Mouse (Mus musculus): ENCODE data around the gene Fam129c.

Gene Fam129c

DNA sequence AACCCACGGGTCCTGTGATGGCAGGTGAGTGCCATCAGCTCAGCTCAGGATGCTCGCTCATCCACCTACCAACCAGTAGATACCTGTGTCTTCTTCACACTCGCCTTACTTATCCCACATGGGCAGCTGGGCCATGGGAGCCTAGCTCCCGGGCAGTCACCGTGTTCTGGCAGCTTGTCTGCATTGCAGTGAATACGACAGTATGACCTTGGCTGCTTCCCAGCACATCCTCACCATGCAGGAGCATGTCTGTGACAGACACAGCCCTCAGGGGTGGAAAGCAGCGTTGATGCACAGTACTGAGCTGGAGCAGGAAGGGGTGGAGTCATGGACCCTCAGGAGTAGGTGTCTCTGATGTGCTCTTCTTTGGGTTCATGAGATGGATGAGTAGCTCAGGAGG is 23.0 kb upstream of the Fam129c start:
- DNase-seq (ENCODE audit: low read depth) = no peak

DNA sequence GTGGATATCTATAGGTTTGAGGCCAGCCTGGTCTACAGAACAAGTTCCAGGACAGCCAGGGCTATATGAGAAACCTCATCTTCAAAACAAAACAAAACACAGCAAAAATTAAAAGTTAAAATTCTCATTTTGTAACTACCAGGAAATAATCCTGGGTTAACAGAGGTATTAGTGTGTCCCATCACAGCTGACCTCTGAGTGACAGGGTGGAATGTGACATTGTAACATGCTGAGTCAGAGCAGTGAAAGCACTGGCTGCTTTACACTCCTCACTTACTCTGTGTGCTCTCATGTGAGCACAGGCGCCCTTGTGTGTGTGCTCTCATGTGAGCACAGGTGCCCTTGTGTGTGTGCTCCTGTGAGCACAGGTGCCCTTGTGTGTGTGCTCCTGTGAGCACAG is 22.4 kb upstream of the Fam129c start:
- DNase-seq (ENCODE audit: low read depth) = no peak

DNA sequence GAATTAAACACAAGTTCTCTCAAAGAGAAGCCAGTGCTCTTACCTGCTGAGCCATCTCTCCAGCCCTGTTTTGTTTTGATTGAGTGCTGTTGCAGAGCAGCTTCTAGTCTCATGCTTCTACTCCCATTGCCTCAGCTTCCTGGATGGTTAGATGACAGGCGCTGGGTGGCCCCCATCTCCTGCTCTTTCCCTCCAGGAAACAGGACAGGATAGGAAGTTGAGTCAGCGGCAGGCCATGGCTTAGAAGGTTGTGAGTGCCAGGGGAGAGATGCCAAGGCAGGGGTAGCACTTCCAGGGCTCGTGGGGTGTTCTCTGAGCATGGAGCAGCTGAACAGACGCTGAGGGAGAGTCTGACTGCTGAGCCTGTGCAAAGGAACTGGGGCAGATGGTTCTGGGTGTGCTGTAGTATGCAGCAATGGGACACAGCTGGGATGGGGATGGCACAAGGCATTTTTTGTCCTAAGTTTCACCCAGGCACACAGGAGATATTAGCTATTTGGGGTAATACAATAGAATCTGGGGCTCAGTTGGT is 19.5 kb upstream of the Fam129c start:
- DNase-seq (ENCODE audit: low read depth) = no peak

DNA sequence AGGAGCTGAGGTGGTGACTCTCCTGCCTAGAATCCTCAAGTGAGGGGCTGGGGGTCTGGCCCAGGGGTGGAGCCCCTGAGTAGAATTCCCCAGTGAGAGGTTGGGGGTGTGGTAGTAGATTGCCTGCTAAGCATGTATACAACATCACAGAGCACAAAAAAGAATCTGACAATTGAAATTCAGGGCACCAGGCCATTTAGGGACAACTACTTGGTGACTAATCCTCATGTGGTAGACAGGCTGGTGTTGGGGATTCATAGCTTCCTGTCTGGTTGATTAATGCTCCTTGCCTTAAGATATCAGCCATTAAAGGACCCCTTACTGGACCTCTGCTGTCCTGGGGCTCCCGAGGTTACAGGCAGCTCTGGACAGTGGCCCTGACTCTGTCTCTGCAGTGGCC is 18.4 kb upstream of the Fam129c start:
- DNase-seq (ENCODE audit: low read depth) = no peak

- DNase-seq (ENCODE audit: low read depth) = no peak
These were observed 18.0 kb upstream of the Fam129c start for GRCm38 (mm10) chr8:71579476-71579875.

- DNase-seq (ENCODE audit: low read depth) = peak; percentile 49
These were observed 17.2 kb upstream of the Fam129c start for GRCm38 (mm10) chr8:71580201-71580600.

GRCm38 (mm10) chr8:71586891-71587290 is 10.6 kb upstream of the Fam129c start:
- DNase-seq (ENCODE audit: low read depth) = no peak

DNA sequence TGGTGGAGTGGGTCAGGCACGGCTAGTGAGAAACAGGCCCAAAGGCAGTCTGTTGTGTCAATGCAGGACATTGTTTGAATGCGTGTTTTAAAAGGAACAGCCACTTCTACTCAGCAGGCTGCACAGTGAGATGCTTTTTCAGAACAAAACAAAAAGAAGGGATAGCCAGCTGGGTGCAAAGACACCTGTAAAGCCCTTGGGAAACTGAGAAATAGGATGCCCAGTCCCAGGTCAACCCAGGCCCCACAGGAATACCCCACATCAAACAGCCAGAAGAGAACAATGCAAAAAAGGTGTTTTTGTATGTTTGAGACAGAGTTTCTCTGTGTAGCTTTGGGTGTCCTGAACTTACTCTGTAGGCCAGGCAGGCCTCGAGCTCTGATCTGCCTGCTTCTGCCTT is 8.7 kb upstream of the Fam129c start:
- no peak for DNase-seq (ENCODE audit: low read depth)

GRCm38 (mm10) chr8:71591017-71591416 is 6.4 kb upstream of the Fam129c start:
- DNase-seq (ENCODE audit: low read depth) = no peak

- DNase-seq (ENCODE audit: low read depth) = peak; percentile 73
These were observed 5.7 kb upstream of the Fam129c start, which contains the start of gene Pgls for GRCm38 (mm10) chr8:71591471-71592373. Gene Pgls, plus strand, starts transcription at chr8:71592176.

GRCm38 (mm10) chr8:71592374-71593170 is 4.9 kb upstream of the Fam129c start:
- no peak for DNase-seq (ENCODE audit: low read depth)

DNA sequence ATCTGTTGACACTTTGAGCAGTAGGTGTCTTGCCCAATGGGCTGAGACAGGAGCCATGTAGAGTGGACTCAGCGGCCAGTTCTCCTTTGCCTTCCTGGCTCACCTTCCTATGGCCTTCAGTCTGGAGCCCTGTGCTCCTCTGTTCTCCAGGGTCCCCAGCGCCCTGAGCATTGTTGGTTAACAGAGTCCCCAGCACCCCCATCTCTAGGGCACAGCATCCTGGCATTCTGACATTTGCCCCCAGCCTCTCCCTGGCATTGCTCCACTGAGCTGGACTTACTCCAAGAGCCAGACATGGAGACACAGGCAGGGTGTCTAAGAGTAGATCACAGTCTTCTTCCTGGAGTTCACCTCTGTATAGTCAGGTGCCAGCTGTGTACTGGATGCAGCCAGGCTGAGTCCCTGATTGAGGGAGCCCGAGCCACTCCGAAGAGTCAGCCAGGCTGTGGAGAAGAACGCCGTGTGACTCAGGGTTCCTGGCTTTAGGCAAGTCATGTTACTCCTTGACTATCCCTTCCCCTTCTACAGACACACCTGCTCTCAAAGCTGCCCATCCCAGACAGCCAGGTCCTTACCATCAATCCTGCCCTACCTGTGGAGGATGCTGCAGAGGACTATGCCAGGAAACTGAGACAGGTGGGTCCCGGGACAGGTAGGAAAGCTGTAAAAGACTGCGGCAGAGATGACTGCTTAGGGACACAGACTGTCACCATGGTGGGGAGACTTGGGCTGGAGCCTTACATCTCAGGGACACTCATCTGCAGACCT is 3.7 kb upstream of the Fam129c start:
- DNase-seq (ENCODE audit: low read depth) = no peak

GRCm38 (mm10) chr8:71594324-71594722 is 3.1 kb upstream of the Fam129c start:
- DNase-seq (ENCODE audit: low read depth) = no peak

GRCm38 (mm10) chr8:71595862-71596261 is 1.6 kb upstream of the Fam129c start:
- DNase-seq (ENCODE audit: low read depth) = no peak

DNA sequence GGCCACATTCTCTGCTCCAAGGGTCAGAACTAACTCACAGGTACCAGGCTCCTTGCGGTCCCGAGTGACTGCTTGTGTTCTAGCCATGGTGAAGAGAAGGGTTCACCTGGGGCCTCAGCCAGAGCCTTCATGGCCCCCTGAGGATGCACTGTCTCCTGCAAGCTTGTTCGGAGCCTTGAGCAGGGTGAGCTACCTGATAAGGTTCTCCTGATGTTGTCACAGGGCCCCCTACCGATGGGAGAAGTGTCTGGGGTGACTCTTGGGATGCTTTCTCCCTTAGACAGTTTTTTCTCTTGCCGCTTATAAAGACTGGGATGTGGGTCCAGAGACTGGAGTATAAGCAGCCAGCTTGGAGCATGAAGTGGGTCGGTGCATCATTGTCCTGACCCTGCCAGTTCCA is 1.1 kb upstream of the Fam129c start:
- no peak for DNase-seq (ENCODE audit: low read depth)

DNA sequence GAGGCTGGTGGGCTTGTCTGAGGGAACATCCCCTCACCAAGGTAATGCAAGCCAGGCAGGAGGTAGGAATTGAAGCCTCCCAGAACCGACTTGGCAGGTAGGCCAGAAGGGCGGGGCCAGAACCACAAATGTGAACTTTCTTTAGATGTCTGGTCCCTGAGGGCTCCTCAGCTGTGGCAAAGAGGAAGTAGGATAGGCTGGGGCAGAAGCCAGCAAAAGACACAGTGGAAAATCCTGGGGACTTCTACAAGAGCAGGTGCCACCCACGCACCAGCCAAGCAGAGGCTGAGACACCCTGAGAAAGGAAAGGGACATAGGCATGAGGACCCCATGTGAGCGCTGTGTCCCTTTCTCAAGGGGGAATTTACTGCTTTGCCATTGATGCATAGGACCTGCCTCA is 650 bp upstream of the Fam129c start:
- DNase-seq (ENCODE audit: low read depth) = no peak

DNA sequence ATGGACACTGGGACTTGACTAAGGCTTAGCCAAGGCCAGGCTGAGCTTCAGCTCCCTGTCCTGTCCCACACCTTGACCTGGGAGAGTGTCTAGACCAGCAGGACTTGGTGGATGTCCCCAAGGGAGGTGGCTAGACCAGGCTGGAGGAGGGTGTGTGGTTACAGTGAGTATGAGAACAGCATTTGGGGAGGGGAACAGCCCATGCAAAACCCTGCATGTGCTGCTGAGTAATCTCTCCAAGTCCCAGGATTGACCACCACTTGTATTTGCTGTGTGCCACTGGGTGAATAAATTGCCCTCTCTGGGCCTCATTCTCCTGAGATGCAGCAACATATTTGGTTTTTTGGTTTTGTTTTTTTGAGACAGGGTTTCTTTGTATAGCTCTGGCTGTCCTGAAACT is 927 bp downstream of the Fam129c start:
- DNase-seq (ENCODE audit: low read depth) = no peak

GRCm38 (mm10) chr8:71598841-71599240 is 1.4 kb downstream of the Fam129c start:
- no peak for DNase-seq (ENCODE audit: low read depth)

- no peak for DNase-seq (ENCODE audit: low read depth)
These were observed 4.7 kb downstream of the Fam129c start for GRCm38 (mm10) chr8:71601939-71602665.

DNA sequence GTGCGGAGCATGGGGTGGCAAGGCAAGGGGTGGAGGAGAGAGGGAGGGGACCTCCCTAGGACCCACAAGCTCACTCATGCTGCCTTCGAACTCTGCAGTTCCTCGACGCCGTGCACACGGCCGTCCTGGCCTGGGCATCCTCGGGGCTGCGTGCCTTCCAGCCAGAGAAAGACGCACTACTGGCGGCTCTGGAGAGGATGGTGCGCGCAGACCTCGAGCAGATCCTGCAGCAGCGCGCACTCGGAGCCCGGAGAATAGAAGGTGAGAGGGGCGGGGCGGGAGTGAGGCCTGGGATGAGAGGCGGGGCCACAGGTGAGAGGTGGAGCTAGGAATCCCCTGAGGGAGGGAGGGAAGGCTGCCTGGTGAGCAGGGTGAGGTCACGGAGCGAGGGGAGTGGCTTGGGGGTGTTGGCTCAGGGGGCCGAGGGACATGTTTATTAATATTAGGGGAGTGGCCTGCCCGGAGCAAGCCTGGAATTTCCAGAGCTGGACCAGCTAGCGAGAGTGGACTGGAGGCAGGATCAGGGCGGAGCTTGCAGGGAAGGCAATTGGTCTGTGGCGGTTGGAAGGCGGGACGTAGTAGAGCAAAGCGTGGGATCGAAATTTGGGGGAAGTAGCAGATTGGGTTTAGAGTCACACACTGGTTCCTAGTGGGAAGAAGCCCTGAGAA is 5.4 kb downstream of the Fam129c start:
- DNase-seq (ENCODE audit: low read depth) = peak; percentile 28

DNA sequence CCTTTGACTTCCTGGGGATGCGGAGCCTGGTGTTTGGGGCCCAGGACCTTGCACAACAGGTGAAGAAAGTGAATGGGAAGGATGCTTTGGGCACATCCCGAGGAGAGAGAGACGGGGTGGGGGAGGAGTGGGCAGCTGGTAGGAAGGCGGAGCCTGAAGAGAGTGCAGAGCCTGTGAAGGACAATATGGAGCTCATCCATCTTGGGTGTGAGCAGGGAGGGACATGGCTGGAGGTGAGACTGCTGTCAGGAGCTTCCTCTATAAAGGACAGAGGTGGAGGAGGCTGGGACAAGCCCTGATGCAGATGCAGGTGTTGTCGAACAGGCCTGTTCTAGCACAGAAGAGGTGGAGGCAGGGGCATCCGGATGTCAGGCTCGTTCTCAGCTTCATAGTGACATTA is 6.6 kb downstream of the Fam129c start:
- DNase-seq (ENCODE audit: low read depth) = no peak
